Mouse (Mus musculus) layer of hippocampus, adult 2 months (tissue): ENCODE results near the gene Pkhd1. TPM values are rescaled to one million over a fixed set of nuclear protein-coding genes. Genes with fewer than 3 reads are reported as not detected.
"Not testable (repeated sequence)": the region's sequence is repeated elsewhere in the genome, so short reads cannot be mapped to it uniquely, and the experiment has no call there.

Experiments
- DNase-seq, 2 experiments: peaks; one replicate each; pipeline ENCODE4 v3.0.0; 2022; ENCODE audit warnings: low spot score in 2 of 2
- H3K27ac ChIP-seq: fragments of 200-600 bp; 2 replicates; pipeline ENCODE4 v1.8.1; 2022
- H3K4me3 ChIP-seq: fragments of 200-600 bp; 2 replicates; pipeline ENCODE4 v1.8.1; 2022; ENCODE audit warnings: mild to moderate bottlenecking
- CTCF ChIP-seq: fragments of 200-600 bp; conservative IDR thresholded peaks from 2 replicates; pipeline ENCODE4 v1.8.1; 2022; ENCODE audit warnings: antibody characterized with exemption, mild to moderate bottlenecking, moderate library complexity
- total RNA-seq, 2 experiments: library from RNA; stranded (reverse); gene quantifications; 2 replicates each; pipeline ENCODE4 v1.2.3; 2021

Gene Pkhd1
- total RNA-seq, 2 experiments from 2014 or later, result 0.22 TPM; not detected in 1

- peak in 1 of 2 experiments; percentile 46 for DNase-seq
- H3K27ac ChIP-seq, result peak overlapping the region; percentile 64
- no peak for TF ChIP-seq CTCF
Measured at GRCm38 (mm10) chr1:20302943-20303578, 314.8 kb downstream of the Pkhd1 start.

GRCm38 (mm10) chr1:20302187-20302942 is 315.5 kb downstream of the Pkhd1 start:
- no peak for TF ChIP-seq CTCF
- peak overlapping the region; percentile 64 for H3K27ac ChIP-seq
- no peak overlapping the region for H3K4me3 ChIP-seq
- no peak for DNase-seq

More at GRCm38 (mm10) chr1:20302943-20303578, 314.8 kb downstream of the Pkhd1 start:
- no peak overlapping the region for H3K4me3 ChIP-seq

GRCm38 (mm10) chr1:20301631-20302030 is 316.2 kb downstream of the Pkhd1 start:
- no peak overlapping the region for H3K4me3 ChIP-seq
- peak overlapping the region; percentile 64 for H3K27ac ChIP-seq
- no peak for TF ChIP-seq CTCF
- peak; percentile 59 for DNase-seq

GRCm38 (mm10) chr1:20288696-20289095 is 329.2 kb downstream of the Pkhd1 start:
- TF ChIP-seq CTCF, result no peak

GRCm38 (mm10) chr1:20260403-20260802 is 357.5 kb downstream of the Pkhd1 start:
- no peak overlapping the region for H3K27ac ChIP-seq
- no peak for DNase-seq
- no peak overlapping the region for H3K4me3 ChIP-seq
- no peak for TF ChIP-seq CTCF

More at GRCm38 (mm10) chr1:20288696-20289095, 329.2 kb downstream of the Pkhd1 start:
- no peak overlapping the region for H3K27ac ChIP-seq
- H3K4me3 ChIP-seq, result no peak overlapping the region
- DNase-seq, result no peak

GRCm38 (mm10) chr1:20248169-20248568 is 369.7 kb downstream of the Pkhd1 start:
- TF ChIP-seq CTCF, result no peak
- Histone ChIP-seq H3K27ac (no peak overlapping the region), H3K4me3 (no peak overlapping the region)
- no peak for DNase-seq

GRCm38 (mm10) chr1:20216681-20217080 is 401.2 kb downstream of the Pkhd1 start:
- TF ChIP-seq CTCF, result no peak
- H3K4me3 ChIP-seq, result no peak overlapping the region
- no peak for DNase-seq
- no peak overlapping the region for H3K27ac ChIP-seq

- TF ChIP-seq CTCF, result no peak
- no peak overlapping the region for H3K27ac ChIP-seq
- no peak overlapping the region for H3K4me3 ChIP-seq
- DNase-seq, result no peak
Measured at GRCm38 (mm10) chr1:20190444-20190843, 427.4 kb downstream of the Pkhd1 start.

GRCm38 (mm10) chr1:20180157-20180556 is 437.7 kb downstream of the Pkhd1 start:
- H3K27ac ChIP-seq, result no peak overlapping the region
- TF ChIP-seq CTCF, result no peak
- H3K4me3 ChIP-seq, result no peak overlapping the region
- no peak for DNase-seq

- no peak for TF ChIP-seq CTCF
- no peak overlapping the region for H3K27ac ChIP-seq
Measured at GRCm38 (mm10) chr1:20171199-20171598, 446.7 kb downstream of the Pkhd1 start.

GRCm38 (mm10) chr1:20150627-20151026 is 467.2 kb downstream of the Pkhd1 start:
- H3K4me3 ChIP-seq, H3K27ac ChIP-seq, DNase-seq: not testable (repeated sequence)

More at GRCm38 (mm10) chr1:20171199-20171598, 446.7 kb downstream of the Pkhd1 start:
- no peak overlapping the region for H3K4me3 ChIP-seq
- no peak for DNase-seq

- no peak overlapping the region for H3K4me3 ChIP-seq
- no peak overlapping the region for H3K27ac ChIP-seq
- no peak for TF ChIP-seq CTCF
- no peak for DNase-seq
Measured at GRCm38 (mm10) chr1:20150016-20150415, 467.8 kb downstream of the Pkhd1 start.

- Histone ChIP-seq H3K4me3 (no peak overlapping the region), H3K27ac (no peak overlapping the region)
- TF ChIP-seq CTCF, result no peak
- no peak for DNase-seq
Measured at GRCm38 (mm10) chr1:20136205-20136604, 481.7 kb downstream of the Pkhd1 start.

GRCm38 (mm10) chr1:20135065-20135618 is 482.7 kb downstream of the Pkhd1 start:
- no peak for DNase-seq
- Histone ChIP-seq H3K4me3 (no peak overlapping the region), H3K27ac (no peak overlapping the region)
- no peak for TF ChIP-seq CTCF
